Mouse (Mus musculus) thymus, postnatal 25 days (tissue): ENCODE data around the gene Cpa2.

Experiments
- DNase-seq: peaks from one replicate; pipeline ENCODE4 v3.0.0; 2022

Cpa2 gene

DNA sequence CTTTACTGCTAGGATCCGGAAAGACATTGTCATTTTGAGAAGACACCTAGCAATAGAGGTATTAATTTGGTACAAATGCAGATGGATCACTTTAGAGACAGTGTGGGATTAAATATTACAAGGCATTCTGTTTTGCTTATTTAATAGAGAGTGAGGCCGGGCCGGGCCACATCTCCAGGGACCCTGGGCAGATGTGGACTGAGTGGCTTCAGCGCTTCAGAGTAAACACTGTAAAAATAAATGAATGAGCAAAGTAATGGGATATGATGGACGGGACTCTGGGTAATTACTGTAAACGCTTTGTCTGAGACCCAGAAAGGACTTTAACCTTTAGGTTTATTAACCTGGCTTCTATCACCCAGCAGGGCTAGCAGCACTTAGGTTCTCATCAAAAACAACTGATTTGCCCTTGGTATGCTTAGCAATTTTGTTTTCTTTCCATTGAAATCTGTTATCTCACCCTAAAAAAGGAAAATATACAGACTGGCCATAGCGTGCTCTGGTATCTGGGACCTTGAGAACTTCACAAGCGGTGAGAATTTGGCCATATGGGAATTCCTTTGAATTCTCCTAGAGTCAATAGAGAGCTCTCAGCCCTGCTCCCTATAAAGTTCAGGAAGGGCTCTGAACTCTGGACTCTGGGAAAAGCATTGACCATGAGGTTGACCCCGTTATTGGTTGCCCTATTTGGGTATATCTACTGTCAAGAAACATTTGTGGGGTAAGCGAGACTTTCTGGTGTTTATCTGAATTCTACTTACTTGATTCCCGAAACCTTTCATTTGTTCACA lies at the start of gene Cpa2:
Gene Cpa2 (plus strand): TSS at position 574 of the 791 bp plus-strand sequence.
- no peak for DNase-seq

DNA sequence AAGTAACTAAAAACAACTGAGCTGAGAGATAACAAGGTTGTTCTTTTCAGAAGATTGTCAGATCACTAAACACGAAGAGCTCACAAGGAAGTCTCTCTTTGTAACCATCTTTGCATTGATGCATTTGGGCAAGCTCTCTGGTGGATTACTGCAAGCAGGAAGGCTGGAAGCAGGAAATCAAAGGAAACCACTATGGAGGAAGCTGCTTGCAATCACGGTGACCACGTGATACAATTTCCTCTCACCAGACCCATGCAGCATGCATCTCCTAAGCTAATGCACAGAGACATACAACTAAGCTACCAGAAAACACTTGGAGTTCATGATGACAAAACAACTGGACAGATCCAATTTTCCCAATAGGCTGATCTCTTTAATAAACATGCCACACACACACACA lies 42.3 kb upstream of the Cpa2 start:
- DNase-seq, result peak; percentile 14

DNA sequence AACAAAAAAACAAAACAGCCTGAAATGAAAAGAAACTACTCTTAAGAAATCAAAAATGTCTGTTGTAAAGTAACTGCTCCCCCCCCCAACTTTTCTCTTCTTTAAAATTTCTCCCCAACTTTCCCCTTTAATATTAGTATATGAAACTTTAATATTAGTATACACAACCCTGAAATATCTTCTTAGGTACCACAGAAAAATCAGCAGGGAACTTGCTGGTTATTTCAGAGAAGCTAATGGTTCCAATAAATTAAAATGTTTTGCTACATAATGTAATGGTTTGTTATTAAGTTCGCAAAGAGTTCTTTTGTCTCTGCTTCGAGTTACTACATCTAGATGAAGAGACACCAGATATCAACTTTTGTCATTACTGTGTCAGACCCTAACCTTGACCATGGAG lies 32.6 kb upstream of the Cpa2 start:
- DNase-seq, result no peak

DNA sequence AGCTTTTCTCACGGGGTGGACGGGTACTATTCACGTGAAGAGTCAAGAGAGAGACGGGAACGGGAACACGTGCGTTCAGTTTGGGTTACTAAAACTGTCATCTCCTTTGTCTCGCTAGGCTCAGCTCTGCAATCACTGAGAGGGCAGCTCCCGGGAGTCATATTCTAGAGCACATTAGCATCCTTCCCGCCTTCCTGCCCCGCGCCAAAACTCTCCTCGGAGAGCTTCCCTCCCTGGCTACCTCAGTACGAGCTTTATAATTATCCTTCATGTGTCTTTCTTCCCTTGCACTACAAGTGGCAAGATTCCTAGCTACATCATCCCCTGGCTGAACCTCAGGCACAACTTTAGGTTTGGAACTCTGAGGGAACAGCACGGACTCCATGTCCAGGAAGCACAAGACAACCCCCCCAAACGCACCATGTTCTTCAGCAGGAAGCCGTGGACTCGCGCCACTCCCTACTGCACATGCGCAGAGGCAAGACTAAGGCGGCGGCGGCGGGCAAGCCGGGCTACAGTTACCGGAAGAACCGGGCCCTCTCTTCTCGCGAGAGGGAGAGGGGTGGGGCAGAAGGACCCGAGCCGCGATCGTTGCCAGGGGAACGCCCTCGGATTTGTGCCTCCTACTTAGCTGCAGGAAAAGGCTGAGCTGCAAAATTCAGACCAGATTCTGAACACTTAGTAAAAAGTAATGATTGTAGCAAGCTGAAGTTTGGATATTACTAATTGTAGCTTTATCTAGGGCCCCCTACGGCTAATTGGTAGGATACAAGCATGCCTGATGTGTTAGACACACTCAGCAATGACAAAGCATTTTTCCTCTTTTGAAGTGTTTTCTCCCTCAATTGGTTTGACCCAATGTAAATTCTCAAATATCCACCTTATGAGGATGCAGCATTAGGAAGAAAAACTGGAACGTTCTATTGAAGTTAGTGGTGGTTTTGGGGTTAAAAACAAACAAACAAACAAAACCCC lies 31.8 kb upstream of the Cpa2 start, which contains the start of the genes Tmem209 and Ssmem1:
Gene Tmem209 (minus strand): TSS at position 519 of the 975 bp plus-strand sequence.
Gene Ssmem1 (plus strand): TSS at position 585 of the 975 bp plus-strand sequence.
- peak; percentile 99 for DNase-seq

DNA sequence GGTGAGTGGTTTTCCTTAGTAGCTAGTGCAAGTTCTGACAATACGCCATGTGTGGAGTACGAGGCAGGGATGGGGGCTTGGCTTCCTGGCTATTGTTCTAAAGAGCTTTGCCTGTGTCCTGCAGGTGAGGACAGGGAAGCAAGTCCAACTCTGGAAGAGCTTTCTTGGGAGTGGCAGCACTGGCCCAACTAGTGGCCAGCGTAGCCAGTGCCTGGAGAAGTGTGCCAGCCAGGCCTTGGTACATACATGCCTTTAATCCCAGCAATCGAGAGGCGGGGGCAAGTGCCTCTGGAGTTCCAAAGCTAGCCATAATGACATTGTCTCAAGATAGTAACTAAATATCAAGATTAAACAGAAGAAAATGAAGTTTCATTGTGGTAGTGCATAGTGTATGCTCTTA lies 31.1 kb upstream of the Cpa2 start:
- peak; percentile 10 for DNase-seq

DNA sequence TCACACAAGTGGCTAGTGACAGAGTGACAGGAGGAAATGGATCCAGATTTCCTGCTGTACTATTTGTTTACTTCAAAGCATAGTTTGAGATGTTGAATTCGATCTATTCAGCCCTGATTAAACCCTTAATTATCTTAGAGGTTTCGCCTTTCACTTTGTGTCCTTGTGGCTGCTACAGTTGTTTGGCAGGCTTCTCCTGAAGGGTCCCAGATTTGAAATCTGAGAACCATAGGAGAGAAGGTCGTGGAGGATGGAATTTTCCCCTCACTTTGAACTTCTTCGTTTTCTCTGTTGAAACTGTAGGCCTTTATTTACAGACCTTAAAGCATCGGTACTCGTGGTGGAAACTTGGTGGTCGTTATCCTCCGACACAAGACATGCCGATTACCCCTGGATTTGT lies 27.1 kb upstream of the Cpa2 start:
- no peak for DNase-seq

DNA sequence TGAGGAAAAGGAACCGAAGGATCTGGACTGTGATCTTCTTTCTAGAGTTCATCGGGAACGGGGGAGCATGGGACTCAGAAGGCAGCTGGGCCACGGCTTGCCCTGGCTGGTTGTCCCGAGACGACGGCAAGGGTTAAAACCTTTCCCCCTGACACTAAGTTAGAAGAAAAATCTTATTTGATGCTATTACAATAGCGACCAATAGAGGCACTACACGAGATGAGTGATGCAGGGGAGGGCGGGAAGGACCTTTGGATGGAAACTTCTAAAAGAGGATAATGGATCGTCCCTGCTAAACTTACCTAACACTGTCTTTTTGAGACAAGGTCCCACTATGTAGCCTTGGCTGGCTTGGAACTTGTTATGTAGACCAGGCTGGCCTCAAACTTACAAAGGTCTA lies 21.0 kb upstream of the Cpa2 start:
- DNase-seq, result no peak

DNA sequence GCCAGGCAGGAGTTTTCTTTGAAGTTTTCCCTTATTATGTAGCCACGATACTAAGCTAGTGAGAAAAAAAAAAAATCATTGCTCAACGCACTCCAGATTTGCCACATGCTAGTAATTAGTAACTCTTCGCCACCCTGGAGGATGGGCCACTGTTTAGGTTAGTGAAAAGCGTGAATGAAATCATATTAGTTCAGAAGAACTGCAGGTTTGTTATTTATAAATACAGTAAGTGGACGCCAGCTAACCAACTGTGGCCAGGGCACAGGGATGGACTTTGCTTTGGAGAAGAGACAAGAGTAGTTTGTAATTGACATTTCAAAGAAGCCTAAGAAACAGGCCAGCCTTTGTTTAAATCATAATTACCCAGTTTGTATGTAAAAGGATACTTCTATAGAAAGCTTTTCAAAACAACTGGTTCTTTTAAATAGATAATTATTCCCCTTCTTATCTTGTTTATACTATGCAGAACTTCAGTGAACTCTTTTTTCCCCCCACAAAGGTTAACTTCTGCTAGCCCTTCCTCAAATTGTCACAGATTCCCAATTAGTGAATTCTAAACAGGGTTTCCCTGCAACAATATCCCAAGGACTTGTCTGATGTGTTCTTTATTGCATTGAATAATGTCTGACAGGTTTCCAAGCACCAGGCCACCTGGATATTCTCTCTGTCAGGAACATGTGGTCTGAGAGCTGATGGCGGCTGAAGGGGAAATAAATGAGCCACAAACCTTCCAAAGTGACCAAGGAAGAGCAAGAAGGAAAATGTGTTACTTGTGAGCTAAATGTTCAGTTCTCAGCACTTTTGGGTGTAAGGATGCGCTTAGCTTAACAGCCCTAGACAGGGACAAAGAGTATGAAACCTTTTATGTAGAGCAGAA lies 15.7 kb upstream of the Cpa2 start:
- DNase-seq, result no peak

DNA sequence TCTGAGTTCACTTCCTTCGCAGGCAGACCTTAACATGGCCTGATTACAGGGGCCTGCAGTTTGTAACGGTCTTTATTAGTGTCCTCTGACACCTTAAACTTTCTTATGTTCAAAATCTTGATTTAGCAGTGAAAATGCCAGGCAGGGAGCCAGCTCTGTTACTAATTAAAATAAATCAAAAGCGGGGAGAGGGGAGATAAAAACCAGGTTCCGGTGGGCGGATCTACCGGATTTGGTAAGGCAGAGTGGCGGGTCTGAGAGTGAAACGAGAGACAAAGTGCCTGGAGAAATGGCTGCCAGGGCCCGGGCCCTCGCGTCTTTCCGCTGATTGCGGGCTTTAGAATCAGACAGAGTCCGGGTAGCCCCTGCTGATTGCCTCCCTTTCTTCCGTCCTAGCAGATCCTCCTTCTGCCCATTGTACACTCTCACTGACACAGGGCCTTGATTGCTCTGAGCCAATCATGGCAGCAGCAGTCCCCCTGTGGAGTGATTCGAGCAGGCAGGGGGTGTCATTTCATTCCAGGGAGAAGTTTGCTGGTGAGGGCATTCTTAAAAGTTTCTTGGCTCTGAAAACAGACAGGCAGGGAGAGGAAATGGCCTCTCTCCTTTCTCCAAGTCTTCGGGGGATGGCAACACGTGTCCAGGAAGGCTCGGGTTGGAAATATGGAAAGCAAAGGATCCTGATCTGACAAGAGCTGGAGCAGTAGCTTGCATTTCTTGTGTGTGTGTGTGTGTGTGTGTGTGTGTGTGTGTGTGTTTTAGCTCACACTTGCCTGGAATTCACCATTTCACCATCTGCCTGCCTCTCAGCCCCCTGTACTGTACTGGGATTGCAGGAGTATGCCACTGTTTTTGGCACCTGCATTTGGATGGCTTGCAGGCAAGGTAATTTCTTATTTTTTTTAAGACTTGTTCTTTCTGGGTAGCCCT lies 14.5 kb upstream of the Cpa2 start:
- no peak for DNase-seq

DNA sequence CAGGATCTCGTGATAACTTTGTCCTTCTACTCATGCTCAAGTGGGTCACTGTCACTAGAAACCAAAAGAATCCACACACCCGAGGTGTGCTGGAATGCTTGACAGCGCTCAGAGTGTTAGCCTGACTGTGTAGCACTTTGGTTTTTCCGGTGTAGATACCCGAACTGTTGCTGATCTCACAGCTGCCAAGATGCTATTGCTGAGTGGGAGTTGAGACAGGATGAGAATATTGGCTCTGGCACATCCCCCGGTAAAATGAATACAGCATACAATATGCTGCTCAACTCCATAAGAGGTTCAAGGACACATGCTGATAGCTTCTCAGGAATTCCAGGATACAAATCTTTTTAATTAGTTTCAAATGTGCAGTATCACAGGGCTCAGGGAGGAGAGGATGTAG lies 12.6 kb upstream of the Cpa2 start:
- DNase-seq, result no peak

DNA sequence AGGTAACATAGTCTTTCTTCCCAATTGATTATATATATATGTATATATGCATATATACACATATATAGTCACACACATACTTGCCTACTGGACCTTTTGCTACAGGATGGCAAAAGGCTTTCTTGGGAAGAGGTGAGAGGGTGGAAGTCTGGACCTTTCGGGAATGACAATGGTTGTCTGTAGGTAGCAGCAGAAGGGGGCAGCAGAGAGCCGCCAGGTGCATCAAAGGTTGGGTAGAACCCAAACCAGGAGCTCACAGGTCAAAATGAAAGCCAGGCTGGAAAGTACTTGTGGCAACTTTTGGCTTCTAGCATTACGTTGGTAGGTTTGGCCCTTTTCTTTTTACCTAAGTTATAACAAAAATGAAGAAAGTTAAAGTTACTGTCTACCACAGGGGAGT lies 6.0 kb upstream of the Cpa2 start:
- DNase-seq, result peak; percentile 31

DNA sequence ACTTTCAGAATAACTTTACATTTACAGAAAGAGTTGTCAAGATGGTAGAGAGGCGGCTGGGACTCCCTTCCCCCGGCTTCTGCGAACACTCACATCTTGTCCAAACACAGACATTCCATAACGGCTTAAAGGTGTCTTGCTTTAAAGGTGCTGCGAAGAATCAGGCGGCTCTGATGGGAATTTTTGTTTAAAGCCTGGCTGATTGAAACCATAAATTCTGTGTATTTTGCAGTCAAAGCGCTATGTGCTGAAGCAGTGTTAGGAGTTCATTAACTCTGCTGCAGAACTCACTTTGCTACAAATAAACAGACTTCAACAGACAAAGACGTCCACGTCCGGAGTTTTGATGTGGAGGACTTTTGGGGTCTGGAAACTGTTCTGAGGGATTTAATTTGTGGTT lies 3.1 kb upstream of the Cpa2 start:
- DNase-seq, result no peak

DNA sequence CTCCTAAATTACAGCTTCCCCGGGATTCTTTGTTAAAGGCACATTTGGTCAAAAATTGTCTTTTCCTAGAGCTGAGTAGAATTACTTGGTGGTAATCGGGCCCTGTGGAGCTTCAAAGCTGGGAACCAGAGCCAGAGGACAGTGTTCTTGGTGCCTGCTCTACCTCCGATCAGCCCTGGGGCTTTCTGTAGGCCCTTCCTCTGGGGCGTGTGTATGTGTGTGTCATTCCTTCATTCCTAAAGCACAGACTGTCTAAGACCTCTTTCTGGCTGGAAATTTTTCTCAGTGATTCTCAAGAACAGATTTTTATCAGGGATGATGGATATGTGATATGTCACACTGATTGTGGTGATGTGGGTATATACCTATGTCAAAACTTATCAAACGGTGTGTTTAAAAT lies 2.6 kb upstream of the Cpa2 start:
- DNase-seq, result no peak

DNA sequence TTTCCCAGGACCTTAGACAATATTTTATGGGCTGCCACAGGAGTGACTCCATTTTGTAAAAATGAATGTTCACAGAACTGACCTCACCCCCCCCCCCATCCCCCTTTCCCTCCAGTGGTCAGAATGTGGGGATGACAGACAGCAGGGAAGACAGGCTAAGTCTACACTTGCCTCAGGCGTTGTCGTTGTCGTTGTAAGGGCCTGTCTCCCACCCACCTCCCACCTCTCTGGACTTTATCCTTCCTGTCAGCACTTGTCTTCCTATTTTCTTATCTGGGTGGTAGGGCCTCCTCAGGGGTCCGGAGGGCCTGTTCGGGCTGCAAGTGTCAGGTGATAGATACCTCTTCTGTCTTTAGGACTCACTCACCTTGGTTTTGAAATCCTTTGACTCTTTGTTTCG lies 895 bp downstream of the Cpa2 start:
- no peak for DNase-seq

DNA sequence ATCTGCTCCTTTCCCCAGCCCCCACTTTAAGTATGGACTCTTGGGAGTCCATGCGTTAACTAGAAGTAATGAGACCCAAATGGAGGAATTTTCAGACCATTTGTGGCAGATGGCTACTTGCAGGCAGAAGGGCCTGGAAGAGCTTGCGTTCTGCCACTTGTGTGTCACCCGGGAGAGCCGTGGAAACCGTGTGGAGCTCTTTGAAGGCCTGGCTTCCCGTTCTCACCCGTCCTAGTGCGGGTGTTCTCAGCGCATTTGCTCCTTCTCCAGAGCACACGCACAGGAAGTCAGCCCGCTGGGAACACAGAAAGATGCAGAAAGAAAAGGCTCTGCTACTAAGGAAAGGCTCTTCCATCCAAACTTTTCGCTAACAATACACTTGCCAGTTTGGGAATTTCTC lies 1.7 kb downstream of the Cpa2 start:
- DNase-seq, result no peak

DNA sequence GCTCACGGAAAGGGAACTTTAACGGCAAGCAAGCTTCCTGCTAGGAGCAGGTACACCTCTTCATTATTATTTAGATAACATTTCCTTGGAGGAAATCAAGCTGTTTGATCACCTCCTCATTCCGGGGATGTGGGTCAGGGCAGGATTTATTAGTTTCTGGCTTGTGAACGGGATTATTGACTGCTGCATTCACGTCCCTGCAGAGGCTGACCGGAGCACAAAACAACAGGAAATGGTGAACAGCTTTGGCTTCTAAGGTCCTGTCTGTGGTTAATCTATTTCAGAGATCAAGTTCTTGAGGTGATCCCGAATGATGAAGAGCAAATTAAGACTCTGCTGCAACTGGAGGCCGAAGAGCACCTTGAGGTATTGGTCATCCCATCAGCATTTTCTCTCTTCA lies 2.5 kb downstream of the Cpa2 start:
- DNase-seq, result no peak

DNA sequence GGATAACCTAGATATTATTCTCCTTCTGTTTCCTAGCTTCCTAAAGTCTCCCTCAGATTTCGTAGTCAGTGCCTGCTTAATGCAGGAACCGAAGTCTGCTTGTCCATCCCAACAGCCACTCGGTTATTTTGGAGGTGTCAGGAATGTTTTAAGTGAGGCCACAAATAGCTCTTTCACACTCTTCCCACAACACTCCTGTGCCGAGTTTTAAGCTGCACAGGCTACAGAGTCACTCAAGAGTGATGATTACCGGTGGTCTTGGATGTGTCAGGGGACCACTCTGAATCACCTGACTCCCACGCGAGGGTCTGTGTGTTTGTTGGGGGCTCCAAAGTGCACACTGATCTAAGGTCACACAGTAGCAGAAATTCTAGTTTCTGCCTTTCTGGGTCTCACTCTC lies 4.3 kb downstream of the Cpa2 start:
- no peak for DNase-seq

DNA sequence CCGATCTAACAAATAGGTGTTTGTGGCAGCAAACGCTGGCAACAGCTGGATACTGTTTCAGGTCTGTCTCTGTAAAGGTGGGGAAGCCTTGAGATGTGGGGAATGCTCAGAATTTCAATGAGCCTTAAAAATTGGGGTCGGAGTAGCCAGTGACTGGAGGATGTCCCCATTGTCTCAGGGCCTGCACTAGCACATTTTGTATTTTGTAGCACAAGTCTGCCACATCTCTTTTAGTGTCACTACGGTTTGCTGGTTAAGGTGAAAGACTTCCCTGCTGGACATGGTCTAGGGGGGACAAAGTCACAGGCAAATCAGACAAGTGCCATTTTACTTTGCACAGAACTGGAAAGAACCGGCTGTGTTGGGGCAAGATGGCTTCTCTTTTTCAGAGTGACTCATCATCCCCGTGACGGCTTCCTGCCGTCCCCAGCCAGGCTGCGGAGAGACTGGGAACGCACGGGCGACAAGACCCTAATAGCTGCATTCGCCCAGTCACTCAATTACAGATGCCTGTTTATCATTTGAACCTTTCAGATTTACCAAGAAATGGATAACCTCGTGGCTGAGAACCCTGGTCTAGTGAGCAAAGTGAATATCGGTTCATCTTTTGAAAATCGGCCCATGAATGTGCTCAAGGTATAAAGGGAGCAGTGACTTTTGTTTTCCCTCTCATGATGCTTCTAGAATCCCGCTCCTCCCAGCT lies 5.3 kb downstream of the Cpa2 start:
- peak; percentile 13 for DNase-seq

DNA sequence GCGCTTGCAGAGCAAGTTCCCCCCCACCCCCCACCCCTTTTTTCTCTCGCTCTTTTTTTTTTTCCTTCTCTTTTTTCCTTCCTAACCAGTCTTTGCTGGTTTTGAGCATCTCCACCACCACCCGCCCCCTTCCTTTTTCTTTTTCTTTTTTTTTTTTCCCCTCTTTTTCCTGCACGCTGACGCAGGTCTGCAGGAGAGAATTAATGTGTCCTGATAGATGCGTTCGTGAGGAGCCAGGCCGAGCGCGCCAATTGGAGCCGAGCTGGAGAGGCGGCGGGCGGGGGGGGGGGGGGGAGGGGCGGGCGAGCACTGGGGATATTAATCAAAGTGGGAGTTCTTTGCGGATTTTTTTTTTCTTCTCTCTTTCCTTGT lies 5.9 kb downstream of the Cpa2 start:
- DNase-seq, result no peak

DNA sequence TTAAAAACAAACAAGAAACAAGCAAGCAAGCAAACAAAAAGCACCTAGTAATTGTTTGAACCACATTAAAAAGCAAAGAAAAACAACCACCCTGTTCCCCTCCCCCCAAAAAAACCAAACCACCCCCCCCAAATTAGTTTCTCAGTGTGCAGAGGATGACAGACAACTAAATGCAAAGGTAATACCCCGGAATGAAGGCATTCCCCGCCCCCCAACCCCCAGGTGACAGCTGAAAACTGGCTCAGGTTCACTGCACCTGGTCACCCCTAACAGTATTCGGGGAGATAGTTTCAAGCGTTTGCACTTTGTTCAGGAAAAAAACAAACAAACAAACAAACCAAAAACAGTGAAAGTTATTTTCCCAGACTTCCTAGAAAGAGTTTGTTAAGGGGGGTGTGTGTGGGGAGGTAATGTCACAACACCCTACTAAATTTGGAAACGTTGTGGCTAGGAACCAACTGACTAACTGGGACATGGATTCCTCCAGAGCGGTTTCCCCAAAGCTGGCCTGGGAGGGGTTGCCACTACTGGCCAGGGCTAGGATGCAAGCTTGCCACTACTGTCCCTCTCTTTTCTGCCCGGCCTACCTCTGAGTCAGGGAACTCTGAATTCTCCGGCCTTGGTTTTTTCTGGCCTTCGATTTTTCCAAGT lies 6.4 kb downstream of the Cpa2 start:
- DNase-seq, result no peak
